Mouse (Mus musculus) forebrain, embryonic 15.5 days (tissue): ENCODE results near the gene Patl2. TPM values are rescaled to one million over a fixed set of nuclear protein-coding genes. Genes with fewer than 3 reads are reported as not detected.
"Not testable (repeated sequence)": the region's sequence is repeated elsewhere in the genome, so short reads cannot be mapped to it uniquely, and the experiment has no call there.

ENCODE experiments used
- ATAC-seq: fragments of 200-750 bp; cut with Nextera tagmentation; replicated peaks from 2 replicates; pipeline ENCODE4 v1.8.0; 2017; ENCODE audit warnings: mild to moderate bottlenecking, moderate TSS enrichment, moderate library complexity
- H3K27ac ChIP-seq: fragments of 300-500 bp; sonication (generic); replicated peaks from 2 replicates; pipeline ENCODE4 v1.5.1; 2015; ENCODE audit warnings: mild to moderate bottlenecking, inconsistent platforms
- H3K27me3 ChIP-seq: fragments of 300-500 bp; sonication (generic); 2 replicates; pipeline ENCODE4 v1.6.1; 2015; ENCODE audit warnings: inconsistent platforms
- H3K36me3 ChIP-seq: fragments of 300-500 bp; sonication (generic); 2 replicates; pipeline ENCODE4 v1.6.1; 2015; ENCODE audit warnings: mild to moderate bottlenecking, inconsistent platforms
- H3K4me1 ChIP-seq: fragments of 300-500 bp; sonication (generic); 2 replicates; pipeline ENCODE4 v1.6.1; 2015; ENCODE audit warnings: inconsistent platforms
- H3K4me2 ChIP-seq: fragments of 300-500 bp; sonication (generic); replicated peaks from 2 replicates; pipeline ENCODE4 v1.6.1; 2015; ENCODE audit warnings: mild to moderate bottlenecking, inconsistent platforms
- H3K4me3 ChIP-seq: fragments of 300-500 bp; sonication (generic); 2 replicates; pipeline ENCODE4 v1.5.1; 2015; ENCODE audit warnings: mild to moderate bottlenecking, inconsistent platforms
- H3K9ac ChIP-seq: fragments of 300-500 bp; sonication (generic); replicated peaks from 2 replicates; pipeline ENCODE4 v1.6.1; 2015; ENCODE audit warnings: mild to moderate bottlenecking, inconsistent platforms
- H3K9me3 ChIP-seq: fragments of 300-500 bp; sonication (generic); 2 replicates; pipeline ENCODE4 v1.6.1; 2016; ENCODE audit warnings: inconsistent platforms
- WGBS: fragments of 180-500 bp; shearing (Covaris S2); methylation state at CpG from one replicate; pipeline ENCODE4 v1.1.7; 2015; ENCODE audit warnings: mixed read lengths; 5-methylcytosine and 5-hydroxymethylcytosine counted together
- polyA plus RNA-seq: library from polyadenylated mRNA; unstranded; fragments of >200 nt; fragmentation: Nextera tagmentation; extraction: Ambion mirVana; gene quantifications from 2 replicates; pipeline ENCODE4 v1.2.1, GENCODE M21; 2015

Gene Patl2
- polyA plus RNA-seq, 1 experiment from 2014 or later: not detected

GRCm38 (mm10) chr2:122132618-122133017 lies 53.4 kb downstream of the Patl2 start:
- Histone ChIP-seq H3K36me3 (no peaks in the 10 kb centered on the region), H3K9ac (no peak overlapping the region), H3K9me3 (no peaks in the 10 kb centered on the region), H3K27ac (no peak overlapping the region), H3K4me2 (no peak overlapping the region), H3K4me3 (no peak overlapping the region), H3K27me3 (no peaks in the 10 kb centered on the region), H3K4me1 (no peaks in the 10 kb centered on the region)
- ATAC-seq: no peak
- WGBS: 86% methylated on average over 2 of the region's 2 CpGs

- Histone ChIP-seq H3K4me2 (no peak overlapping the region), H3K4me3 (no peak overlapping the region), H3K4me1 (no peaks in the 10 kb centered on the region), H3K9me3 (no peaks in the 10 kb centered on the region), H3K27me3 (no peaks in the 10 kb centered on the region), H3K27ac (no peak overlapping the region), H3K36me3 (no peaks in the 10 kb centered on the region), H3K9ac (no peak overlapping the region)
- WGBS: 95% methylated on average over 2 of the region's 2 CpGs
- ATAC-seq: no peak
Measured at GRCm38 (mm10) chr2:122132078-122132477, 53.9 kb downstream of the Patl2 start.

DNA sequence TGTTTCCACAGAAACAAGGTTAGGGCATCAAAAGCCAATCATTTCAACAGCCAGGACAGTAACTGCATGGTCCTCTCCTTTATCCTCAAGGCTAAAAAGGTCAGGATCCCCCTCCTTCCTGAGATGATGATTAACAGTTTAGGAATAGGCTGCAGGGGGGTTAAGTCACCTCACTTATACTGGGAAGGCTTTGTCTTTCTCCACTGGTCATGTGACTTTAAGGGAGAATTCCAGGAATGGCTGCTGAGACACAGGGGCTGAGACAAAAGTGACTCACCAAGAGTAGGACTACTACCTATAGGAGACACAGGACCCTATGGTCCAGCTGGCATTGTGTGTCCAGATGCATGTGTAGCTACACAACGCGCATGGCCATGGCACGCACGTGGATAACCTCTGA lies 58.4 kb downstream of the Patl2 start:
- Histone ChIP-seq H3K27me3 (no peaks in the 10 kb centered on the region), H3K9ac (no peak overlapping the region), H3K4me3 (no peak overlapping the region), H3K36me3 (no peaks in the 10 kb centered on the region), H3K4me2 (no peak overlapping the region), H3K9me3 (no peaks in the 10 kb centered on the region), H3K27ac (no peak overlapping the region), H3K4me1 (no peaks in the 10 kb centered on the region)
- no peak for ATAC-seq
- WGBS: 91% methylated on average over 4 of the region's 4 CpGs

DNA sequence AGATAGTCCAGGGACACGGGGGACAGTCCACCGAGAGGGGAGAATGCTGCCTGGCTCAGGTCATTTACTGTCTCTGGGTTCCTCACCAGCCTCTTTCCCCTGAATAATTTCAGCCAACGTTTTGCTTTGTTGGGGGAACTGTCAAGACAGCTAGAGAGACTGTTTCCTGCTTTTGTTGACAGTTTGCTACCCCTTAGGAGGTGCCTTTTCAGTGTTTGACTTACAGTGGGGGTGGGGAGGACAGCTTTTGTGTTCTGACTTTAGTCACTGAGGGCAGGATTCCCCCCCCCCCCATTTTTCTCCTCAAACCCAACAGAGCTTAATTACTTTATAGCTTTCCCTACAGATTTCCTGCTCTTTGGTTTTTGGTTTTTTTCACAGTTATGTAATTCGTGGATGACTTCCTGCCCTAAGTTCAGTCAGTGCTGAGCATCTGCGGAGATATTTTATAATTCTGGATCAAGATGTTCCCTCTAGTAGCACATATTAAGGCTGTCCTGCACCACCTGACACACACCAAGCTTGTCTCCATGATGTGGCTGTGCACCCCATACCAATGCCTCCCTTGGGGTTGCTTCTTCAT lies 59.1 kb downstream of the Patl2 start:
- H3K4me1 ChIP-seq: no peaks in the 10 kb centered on the region
- no peak for ATAC-seq
- H3K27me3 ChIP-seq: no peaks in the 10 kb centered on the region
- no peaks in the 10 kb centered on the region for H3K36me3 ChIP-seq
- no peaks in the 10 kb centered on the region for H3K9me3 ChIP-seq
- WGBS: 44% methylated on average over 5 of the region's 5 CpGs
- H3K9ac ChIP-seq: no peak overlapping the region
- no peak overlapping the region for H3K27ac ChIP-seq
- no peak overlapping the region for H3K4me2 ChIP-seq
- H3K4me3 ChIP-seq: no peak overlapping the region

DNA sequence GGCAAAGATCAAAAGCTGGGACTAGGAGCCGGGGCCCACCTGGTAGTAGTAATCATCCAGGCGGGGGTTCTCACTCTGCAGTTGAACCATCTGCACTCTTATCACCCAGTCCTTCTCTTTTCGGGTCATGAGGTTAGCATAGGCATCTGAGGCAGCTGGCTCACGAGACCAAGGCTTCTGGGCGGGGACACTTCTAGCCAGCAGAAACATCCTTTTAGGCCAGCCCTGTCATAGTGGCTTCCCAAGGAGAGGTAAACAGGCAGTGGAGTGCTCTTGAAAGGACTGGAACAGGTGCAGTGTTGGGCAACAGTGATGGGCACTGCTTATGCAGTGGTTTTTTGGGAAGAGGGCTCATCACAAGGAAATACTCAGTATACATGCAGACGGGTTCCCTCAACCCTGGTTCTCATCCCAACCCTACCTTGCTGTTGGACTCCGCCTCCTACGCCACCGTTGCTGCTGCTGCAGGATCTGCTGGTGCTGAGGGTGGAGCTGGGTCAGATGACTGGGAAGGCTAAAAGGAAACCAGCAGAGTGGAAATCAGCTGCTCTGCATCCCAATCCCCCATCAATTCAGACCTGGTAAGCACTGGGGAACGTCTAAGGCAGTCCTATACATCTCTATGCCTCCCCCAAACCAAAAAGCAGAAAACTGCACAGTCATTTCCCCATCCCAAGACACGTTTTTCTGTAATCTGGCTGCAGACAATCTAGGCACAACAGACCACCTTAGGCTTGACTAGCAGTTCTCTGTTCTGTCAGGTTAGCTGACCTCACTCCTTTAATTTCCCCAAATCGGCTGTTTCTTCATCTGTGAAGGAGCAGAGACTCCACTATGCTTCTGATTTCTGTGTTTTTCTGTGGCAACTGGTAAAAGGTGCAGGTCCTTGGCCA lies 60.1 kb downstream of the Patl2 start:
- WGBS: 58% methylated on average over 12 of the region's 12 CpGs
- Histone ChIP-seq H3K4me3 (no peak overlapping the region), H3K4me2 (no peak overlapping the region), H3K9me3 (no peaks in the 10 kb centered on the region), H3K4me1 (no peaks in the 10 kb centered on the region), H3K27ac (no peak overlapping the region), H3K36me3 (no peaks in the 10 kb centered on the region), H3K27me3 (no peaks in the 10 kb centered on the region), H3K9ac (no peak overlapping the region)
- ATAC-seq: no peak

- WGBS: under 1% methylated on average over 47 of the region's 47 CpGs
- peak; percentile 100 for ATAC-seq
- peaks cover 16% of the 10 kb centered on the region for H3K4me1 ChIP-seq
- peak within 1 kb of the TSS; percentile 65 for H3K4me2 ChIP-seq
- H3K9ac ChIP-seq: peak within 1 kb of the TSS; percentile 100
- no peaks in the 10 kb centered on the region for H3K9me3 ChIP-seq
- peak within 1 kb of the TSS; percentile 98 for H3K27ac ChIP-seq
- H3K4me3 ChIP-seq: peak within 1 kb of the TSS; percentile 100
- H3K36me3 ChIP-seq: peaks cover 3% of the 10 kb centered on the region; the same call in 1 of the 2 replicates
- no peaks in the 10 kb centered on the region for H3K27me3 ChIP-seq
Measured at GRCm38 (mm10) chr2:122117961-122118958, 67.7 kb downstream of the Patl2 start, which contains the start of gene Spg11. TSS of gene Spg11 (minus strand) at chr2:122118386.

- WGBS: 91% methylated on average over 2 of the region's 2 CpGs
- no peak for ATAC-seq
- H3K9ac ChIP-seq: no peak overlapping the region
- peak overlapping the region; percentile 65 for H3K4me2 ChIP-seq
- no peak overlapping the region for H3K4me3 ChIP-seq
- H3K27ac ChIP-seq: no peak overlapping the region
- H3K36me3 ChIP-seq: peaks cover 6% of the 10 kb centered on the region; the same call in 1 of the 2 replicates
- H3K4me1 ChIP-seq: peaks cover 16% of the 10 kb centered on the region
- H3K27me3 ChIP-seq: no peaks in the 10 kb centered on the region
- H3K9me3 ChIP-seq: no peaks in the 10 kb centered on the region
Measured at GRCm38 (mm10) chr2:122116888-122117287, 69.1 kb downstream of the Patl2 start.

DNA sequence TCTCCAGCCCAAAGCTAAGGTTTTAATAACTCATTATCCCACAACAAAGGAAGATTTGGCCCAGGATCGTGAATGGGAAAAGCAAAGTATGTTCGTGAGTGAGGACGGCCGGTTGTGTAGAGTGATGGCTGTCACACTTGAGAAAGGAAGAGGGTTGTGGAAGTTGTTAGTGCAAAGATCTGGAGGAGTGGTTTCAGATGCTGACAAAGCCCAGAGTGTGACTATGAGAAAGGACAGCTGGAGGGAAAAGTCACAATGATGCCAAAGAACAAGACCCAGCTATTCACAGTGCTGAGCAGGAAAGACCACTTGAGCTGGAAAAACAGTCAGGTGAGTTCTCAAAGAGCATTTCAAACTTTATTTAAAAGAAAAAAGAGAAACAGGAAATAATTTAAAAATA lies 76.3 kb downstream of the Patl2 start:
- no peak overlapping the region for H3K27ac ChIP-seq
- 77% methylated on average over 4 of the region's 4 CpGs for WGBS
- H3K4me2 ChIP-seq: no peak overlapping the region
- no peaks in the 10 kb centered on the region for H3K4me1 ChIP-seq
- peaks cover 43% of the 10 kb centered on the region for H3K36me3 ChIP-seq
- no peaks in the 10 kb centered on the region for H3K27me3 ChIP-seq
- no peak overlapping the region for H3K9ac ChIP-seq
- no peaks in the 10 kb centered on the region for H3K9me3 ChIP-seq
- no peak overlapping the region for H3K4me3 ChIP-seq
- no peak for ATAC-seq

DNA sequence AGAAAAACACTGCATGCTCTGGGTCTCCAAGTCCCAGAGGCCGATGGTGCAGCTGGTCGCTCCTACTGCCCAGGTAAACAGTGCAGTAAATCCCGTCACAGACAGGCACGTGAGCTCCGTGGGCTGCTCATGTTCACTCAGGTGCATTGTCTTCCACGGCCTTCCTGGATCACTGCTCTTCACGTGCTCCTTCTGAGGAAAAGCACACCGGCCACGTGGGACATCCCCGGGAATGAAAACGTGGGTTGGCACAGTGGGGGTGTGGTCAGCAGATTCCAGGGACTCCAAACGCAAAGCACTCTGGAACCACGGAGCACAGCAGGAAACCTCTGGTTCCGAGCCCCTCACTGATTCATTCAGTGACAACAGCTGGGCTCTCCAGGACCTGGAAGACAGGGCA lies 77.9 kb downstream of the Patl2 start:
- ATAC-seq: no peak
- no peaks in the 10 kb centered on the region for H3K9me3 ChIP-seq
- 87% methylated on average over 14 of the region's 14 CpGs for WGBS
- no peaks in the 10 kb centered on the region for H3K4me1 ChIP-seq
- no peak overlapping the region for H3K27ac ChIP-seq
- H3K4me2 ChIP-seq: no peak overlapping the region
- no peaks in the 10 kb centered on the region for H3K27me3 ChIP-seq
- no peak overlapping the region for H3K4me3 ChIP-seq
- peaks cover 45% of the 10 kb centered on the region for H3K36me3 ChIP-seq
- no peak overlapping the region for H3K9ac ChIP-seq

- Histone ChIP-seq H3K27me3 (no peaks in the 10 kb centered on the region), H3K36me3 (peaks cover 53% of the 10 kb centered on the region), H3K27ac (no peak overlapping the region), H3K9me3 (no peaks in the 10 kb centered on the region), H3K4me1 (no peaks in the 10 kb centered on the region), H3K4me2 (no peak overlapping the region), H3K4me3 (no peak overlapping the region), H3K9ac (no peak overlapping the region)
- no peak for ATAC-seq
Measured at GRCm38 (mm10) chr2:122102070-122102469, 83.9 kb downstream of the Patl2 start.

GRCm38 (mm10) chr2:122097686-122098085 lies 88.3 kb downstream of the Patl2 start:
- H3K36me3 ChIP-seq: peaks cover 73% of the 10 kb centered on the region
- not testable (repeated sequence) for H3K27me3 ChIP-seq, H3K4me1 ChIP-seq, H3K4me3 ChIP-seq, H3K4me2 ChIP-seq, H3K9me3 ChIP-seq, H3K9ac ChIP-seq, H3K27ac ChIP-seq, ATAC-seq
- WGBS: 78% methylated on average over 5 of the region's 5 CpGs

GRCm38 (mm10) chr2:122093844-122094243 lies 92.1 kb downstream of the Patl2 start:
- peaks cover 78% of the 10 kb centered on the region for H3K36me3 ChIP-seq

More at GRCm38 (mm10) chr2:122093844-122094243, 92.1 kb downstream of the Patl2 start:
- no peaks in the 10 kb centered on the region for H3K27me3 ChIP-seq
- ATAC-seq: no peak
- no peak overlapping the region for H3K9ac ChIP-seq
- H3K9me3 ChIP-seq: no peaks in the 10 kb centered on the region
- WGBS: 93% methylated on average over 4 of the region's 4 CpGs
- H3K27ac ChIP-seq: no peak overlapping the region
- H3K4me3 ChIP-seq: no peak overlapping the region
- no peak overlapping the region for H3K4me2 ChIP-seq
- no peaks in the 10 kb centered on the region for H3K4me1 ChIP-seq
